Mouse (Mus musculus): ENCODE results near the gene Lrrk1. TPM values are rescaled to one million over a fixed set of nuclear protein-coding genes. Genes with fewer than 3 reads are reported as not detected.

Gene Lrrk1
- total RNA-seq, 1 experiment from 2014 or later: 18.5 TPM

DNA sequence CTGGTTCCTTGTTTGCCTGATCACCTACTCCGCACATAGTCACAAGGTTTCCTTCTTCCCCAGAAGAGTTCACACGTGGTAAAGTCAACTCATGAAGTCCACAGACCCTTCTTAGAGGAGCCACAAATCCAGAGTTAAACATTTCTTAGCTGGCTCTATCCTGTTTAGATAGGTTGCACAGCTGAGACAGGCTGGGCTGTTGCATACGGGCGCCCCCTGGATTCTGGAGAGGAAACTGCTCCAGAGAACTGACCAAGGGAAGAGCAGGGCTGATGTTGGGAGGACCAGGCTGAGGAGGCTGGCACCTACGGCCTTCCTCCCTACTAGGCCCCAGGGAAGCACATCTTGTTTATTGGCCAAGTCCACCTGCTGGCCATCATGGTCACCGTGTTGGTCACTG is 138.1 kb downstream of the Lrrk1 start:
- DNase-seq: peak; percentile 81

DNA sequence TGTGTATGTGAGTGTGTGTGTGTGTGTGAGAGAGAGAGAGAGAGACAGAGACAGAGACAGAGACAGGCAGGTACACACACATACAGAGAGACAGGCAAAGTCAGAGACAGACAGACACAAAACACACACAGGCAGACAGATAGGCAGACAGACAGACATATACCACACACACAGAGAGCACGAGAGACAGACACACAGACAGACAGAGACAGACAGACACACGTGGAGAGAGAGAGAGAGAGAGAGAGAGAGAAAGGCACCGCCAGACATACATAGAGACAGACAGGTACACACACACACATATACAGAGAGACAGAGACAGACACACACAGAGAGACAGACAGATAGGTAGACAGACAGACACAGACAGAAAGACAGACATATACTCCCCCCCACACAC is 138.7 kb downstream of the Lrrk1 start:
- DNase-seq: no peak

- DNase-seq: no peak
Measured at GRCm38 (mm10) chr7:66249020-66249419, 139.1 kb downstream of the Lrrk1 start.

DNA sequence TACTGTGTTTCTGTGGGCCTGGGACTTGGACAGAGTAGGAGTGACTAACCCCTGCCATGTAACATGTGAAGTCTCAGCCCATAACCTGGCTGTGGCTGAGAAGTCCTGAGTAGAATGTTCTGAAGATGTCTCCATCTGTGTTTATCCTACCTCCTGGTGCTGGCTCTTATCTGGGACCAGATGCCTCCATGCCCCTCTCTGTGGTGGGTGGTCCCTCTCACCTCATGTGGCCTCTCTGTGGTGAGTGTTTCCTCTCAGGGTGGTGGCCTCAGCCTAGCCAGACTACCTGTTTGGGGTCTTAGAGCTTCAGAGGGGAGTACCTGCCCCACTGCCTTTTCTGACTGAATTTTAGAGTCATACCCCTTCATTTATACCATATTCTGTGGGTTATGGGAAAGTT is 139.9 kb downstream of the Lrrk1 start:
- DNase-seq: no peak

- DNase-seq: peak; percentile 37
Measured at GRCm38 (mm10) chr7:66247274-66248021, 140.7 kb downstream of the Lrrk1 start.

- DNase-seq: no peak
Measured at GRCm38 (mm10) chr7:66246716-66247235, 141.4 kb downstream of the Lrrk1 start.

DNA sequence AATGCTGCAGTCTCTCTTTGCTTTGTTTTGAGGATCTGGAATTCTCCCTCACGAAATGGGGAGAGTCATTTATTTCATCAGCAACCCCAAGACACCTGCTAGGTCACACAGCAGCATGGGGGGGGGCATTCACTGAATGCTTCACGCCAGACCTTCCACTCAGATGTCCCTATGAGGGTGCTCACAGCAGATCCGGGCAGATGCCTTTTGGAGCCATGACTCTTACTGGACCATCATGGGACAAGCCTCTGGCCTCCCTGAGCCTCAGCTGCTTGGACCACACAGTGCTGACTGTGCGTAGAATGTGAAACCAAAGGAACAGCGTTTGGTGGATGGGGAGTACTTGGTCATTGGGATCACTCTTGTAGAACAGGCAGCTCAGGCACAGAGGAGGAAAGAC is 142.5 kb downstream of the Lrrk1 start:
- DNase-seq: no peak

DNA sequence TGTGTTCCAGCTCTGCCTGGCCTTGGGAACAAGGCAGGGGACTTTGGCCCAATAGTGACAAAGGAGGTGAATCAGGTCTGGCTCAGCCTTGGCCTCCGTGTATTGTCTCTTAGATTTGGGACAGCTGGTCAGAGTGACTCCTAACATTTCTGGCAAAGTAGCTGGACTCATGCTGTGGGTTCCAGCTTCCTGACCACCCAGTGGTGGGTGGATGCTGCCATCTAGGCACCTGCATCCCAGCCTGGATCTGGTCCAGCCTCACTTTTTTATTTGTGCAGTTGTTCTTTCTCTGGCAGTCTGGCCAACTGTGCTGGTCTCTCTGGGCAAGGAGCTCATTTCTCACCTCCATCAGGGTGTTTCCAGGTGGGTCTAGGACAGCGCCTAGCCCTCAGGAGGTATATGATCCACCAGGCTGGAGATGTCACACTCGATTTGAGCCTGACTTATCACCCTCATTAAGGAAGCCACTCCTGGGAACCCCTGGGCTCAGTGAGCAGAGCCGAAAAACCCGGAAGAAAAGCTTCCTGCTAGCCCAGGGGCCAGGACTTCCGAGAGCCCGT is 144.3 kb downstream of the Lrrk1 start:
- DNase-seq: no peak

GRCm38 (mm10) chr7:66241855-66242412 is 146.2 kb downstream of the Lrrk1 start:
- no peak for DNase-seq

GRCm38 (mm10) chr7:66238157-66238556 is 150.0 kb downstream of the Lrrk1 start:
- DNase-seq: no peak

DNA sequence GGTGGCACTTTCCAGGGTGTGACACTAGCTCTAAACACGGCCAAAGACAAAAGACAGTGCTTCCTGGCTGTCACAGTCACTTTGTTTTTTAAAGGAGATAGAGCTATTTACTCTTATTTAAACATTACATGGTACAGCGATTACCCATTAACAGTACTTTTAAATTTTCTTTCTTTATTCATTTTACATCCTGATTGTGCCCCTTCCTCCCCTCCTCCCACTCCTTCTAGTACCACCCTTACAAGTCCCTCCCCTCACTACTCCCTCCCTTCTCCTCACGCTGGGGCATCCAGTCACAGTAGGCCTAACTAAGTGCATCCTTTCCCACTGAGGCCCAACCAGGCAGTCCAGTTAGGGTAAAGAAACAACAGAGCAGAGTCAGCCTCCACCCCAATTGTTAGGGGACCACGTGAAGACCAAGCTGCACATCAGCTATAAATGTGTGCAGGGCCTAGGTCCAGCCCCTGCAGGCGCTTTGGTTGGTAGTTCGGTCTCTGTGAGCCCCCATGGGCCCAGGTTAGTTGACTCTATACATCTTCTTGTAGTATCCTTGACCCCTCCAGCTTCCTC is 154.1 kb downstream of the Lrrk1 start:
- DNase-seq: no peak

- no peak for DNase-seq
Measured at GRCm38 (mm10) chr7:66233141-66233946, 154.8 kb downstream of the Lrrk1 start.

DNA sequence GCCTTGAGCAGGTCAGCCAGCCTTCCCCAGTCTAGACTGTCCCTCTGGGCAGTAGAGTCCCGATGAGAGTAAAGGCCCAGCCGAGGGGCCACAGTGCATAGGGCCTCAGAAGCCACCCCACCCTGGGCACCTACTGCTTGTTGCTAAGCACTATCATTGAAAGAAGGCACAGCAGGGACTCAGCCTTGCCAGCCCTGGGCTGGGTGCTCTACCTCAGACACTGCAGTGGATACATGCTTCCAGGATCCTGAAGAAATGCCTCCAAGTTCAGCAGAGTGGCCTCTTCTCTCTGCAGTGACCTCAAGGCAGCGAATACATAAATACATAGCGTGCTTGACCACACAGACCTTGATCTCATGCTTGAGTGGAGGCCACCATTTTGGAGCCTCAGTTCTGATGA is 156.3 kb downstream of the Lrrk1 start:
- DNase-seq: no peak

DNA sequence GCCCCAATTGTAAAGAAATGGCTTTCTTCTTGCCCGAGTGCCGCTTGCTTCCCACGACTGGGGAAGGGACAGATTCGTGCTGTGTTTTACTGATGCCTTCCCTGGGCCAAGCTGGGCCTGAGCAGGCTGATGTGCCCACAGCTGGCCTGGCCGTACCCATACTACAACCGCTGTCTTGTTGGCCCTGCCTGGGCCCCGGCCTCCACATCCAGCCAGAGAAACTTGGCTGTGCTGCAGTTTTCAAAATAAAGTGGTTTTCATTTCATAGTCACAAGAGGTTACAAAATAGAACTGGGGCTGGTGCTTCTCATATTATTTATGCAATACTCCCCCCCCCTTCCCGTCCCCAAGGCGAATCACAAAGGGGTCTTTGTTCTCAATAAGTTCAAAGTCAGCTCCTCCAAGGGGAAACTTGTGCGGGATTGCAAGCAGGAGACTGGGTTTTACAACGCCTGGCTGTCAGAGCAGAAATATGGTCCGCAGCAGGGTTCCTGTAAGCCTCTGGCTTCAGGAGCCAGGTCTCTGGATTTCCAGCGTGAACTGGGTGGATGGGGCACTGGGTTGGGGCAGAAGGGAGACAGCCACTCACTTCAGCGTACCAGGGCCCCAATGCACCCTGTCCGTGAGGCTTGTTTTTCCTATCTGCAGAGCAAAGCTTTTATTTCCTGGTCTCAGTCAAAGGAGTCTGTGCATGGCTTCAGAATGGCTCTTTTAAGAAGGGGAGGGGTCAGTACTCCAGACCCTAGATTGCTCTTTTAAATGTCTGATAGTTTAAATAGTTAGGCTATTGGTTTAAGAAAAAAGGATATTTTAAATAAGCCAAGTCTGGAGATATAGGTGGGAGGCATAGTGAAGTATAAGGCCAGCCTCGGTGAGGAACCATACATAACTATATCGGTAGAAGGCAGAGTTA is 157.3 kb downstream of the Lrrk1 start:
- DNase-seq: no peak

DNA sequence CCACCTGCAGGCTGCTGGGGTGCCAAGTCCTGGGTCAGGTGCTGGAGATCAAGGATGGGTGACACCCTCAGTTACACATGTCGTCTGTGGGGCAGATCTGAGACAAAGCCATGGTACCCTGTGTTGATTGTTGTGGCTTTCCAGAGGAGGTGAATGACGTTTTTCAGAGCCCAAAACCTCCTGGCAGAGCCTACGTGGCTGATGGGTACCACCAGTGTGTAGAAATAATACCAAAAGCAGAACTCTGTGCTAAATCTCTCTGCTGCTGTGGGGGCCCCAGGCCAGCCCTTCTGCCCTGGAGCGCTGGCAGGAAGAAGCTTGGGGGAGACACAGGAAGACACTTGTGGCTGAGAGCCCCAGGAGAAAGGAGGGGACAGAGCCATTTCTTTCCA is 157.9 kb downstream of the Lrrk1 start:
- no peak for DNase-seq

GRCm38 (mm10) chr7:66229433-66229832 is 158.7 kb downstream of the Lrrk1 start:
- no peak for DNase-seq

DNA sequence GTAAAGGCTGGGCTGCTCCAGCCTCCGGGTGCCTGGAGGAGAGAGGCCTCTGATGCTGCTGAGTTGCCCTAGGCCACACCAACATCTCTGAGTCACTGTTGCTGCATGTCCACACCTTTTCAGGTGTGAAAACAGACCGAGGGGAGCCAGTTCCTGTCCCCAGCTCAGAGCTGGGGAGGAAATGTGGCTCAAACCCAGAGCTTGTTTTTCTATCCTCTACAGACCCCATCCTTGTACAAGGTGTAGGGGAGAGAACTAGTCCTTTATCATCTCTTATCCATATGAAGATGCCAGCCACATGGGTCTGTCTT is 159.6 kb downstream of the Lrrk1 start:
- no peak for DNase-seq

- no peak for DNase-seq
Measured at GRCm38 (mm10) chr7:66227814-66228609, 160.1 kb downstream of the Lrrk1 start.

GRCm38 (mm10) chr7:66225881-66226280 is 162.3 kb downstream of the Lrrk1 start:
- DNase-seq: no peak

- DNase-seq: no peak
Measured at GRCm38 (mm10) chr7:66224541-66224940, 163.6 kb downstream of the Lrrk1 start.

GRCm38 (mm10) chr7:66223731-66224130 is 164.4 kb downstream of the Lrrk1 start:
- DNase-seq: no peak
